Mouse (Mus musculus): ENCODE data around the gene Secisbp2. TPM values are rescaled to one million over a fixed set of nuclear protein-coding genes. Genes with fewer than 3 reads are reported as not detected.
A peak's percentile ranks its signal among the peaks of the same experiment; 100 is the strongest.

Secisbp2 gene
- total and polyA plus RNA-seq, 3 experiments = 23.2 to 28.8 (median 24.4) TPM

GRCm38 (mm10) chr13:51644829-51645789, 6.4 kb upstream of the Secisbp2 start, which contains the start of gene Cks2 (continued):
- TF ChIP-seq TCF12 (IDR thresholded peaks at IDR 0.05; ENCODE audit: low read depth, low read length) (peak; percentile 79), POLR2AphosphoS2 (IDR thresholded peaks at IDR 0.05; ENCODE audit: low read depth, low read length) (peak; percentile 91), MEF2A (IDR thresholded peaks at IDR 0.05; ENCODE audit: borderline replicate concordance, low read depth, low read length) (peak; percentile 54), MAZ (IDR thresholded peaks at IDR 0.05; ENCODE audit: low read depth, low read length) (peak; percentile 60), MYC (IDR thresholded peaks at IDR 0.05; ENCODE audit: low read depth, low read length) (peak; percentile 68; the same call in 1 of the 2 replicates), KAT2A (IDR thresholded peaks at IDR 0.05; ENCODE audit: insufficient replicate concordance, low read length) (0 out of 2 replicates have a peak, but pooled peaks have one; percentile 4), IRF4 (IDR thresholded peaks at IDR 0.05; ENCODE audit: low read depth, low read length) (peak; percentile 72; the same call in 1 of the 2 replicates), RAD21 (IDR thresholded peaks at IDR 0.05; ENCODE audit: low read depth, low read length) (no peak), NRF1 (IDR thresholded peaks at IDR 0.05; ENCODE audit: low read depth, low read length) (peak; percentile 99), ETS1 (conservative IDR thresholded peaks at IDR 0.05; ENCODE audit: low read depth, low read length) (peak; percentile 94)

GRCm38 (mm10) chr13:51645872-51646271, 5.6 kb upstream of the Secisbp2 start:
- H3K79me2 ChIP-seq (replicated peaks; ENCODE audit: control insufficient read depth, extremely low read depth, insufficient read depth, poor library complexity, severe bottlenecking) = peaks cover 40% of the 10 kb centered on the region
- H3K9me3 ChIP-seq (replicated peaks; ENCODE audit: low read length) = no peaks in the 10 kb centered on the region
- peaks cover 0 to 11% of the 10 kb centered on the region in 2 experiments; a peak in 2 of 4 replicates for H3K4me1 ChIP-seq (ENCODE audit: control insufficient read depth in 1 of 2, insufficient read depth in 2 of 2)
- peak overlapping the region; percentile 75 to 93 (median 77) for H3K4me3 ChIP-seq (replicated peaks in 1 of 3; ENCODE audit: low read depth in 2 of 3, low read length in 2 of 3, poor library complexity in 1 of 3)
- peak overlapping the region; percentile 98 for H3K27ac ChIP-seq (ENCODE audit: insufficient read depth, low read depth)
- 0 out of 2 replicates have a peak, but pooled peaks have one; percentile 7 for TF ChIP-seq MXI1 (IDR thresholded peaks at IDR 0.05; ENCODE audit: low read depth, low read length)
- no peak for TF ChIP-seq NRF1 (IDR thresholded peaks at IDR 0.05; ENCODE audit: low read depth, low read length)
- TF ChIP-seq CHD2 (IDR thresholded peaks at IDR 0.05; ENCODE audit: low read length) = peak; percentile 9; the same call in 1 of the 2 replicates
- no peak for TF ChIP-seq RCOR1 (conservative IDR thresholded peaks at IDR 0.05; ENCODE audit: low read depth, low read length)
- H3K4me2 ChIP-seq (ENCODE audit: insufficient read depth, low read depth, poor library complexity, severe bottlenecking) = no peak overlapping the region; the same call in 1 of the 2 replicates
- no peaks in the 10 kb centered on the region for H3K27me3 ChIP-seq (replicated peaks)
- dilution Hi-C loops (cut with MboI; ENCODE audit: extremely low pct_ligation_motif_present, extremely low pct_unique_long_range_greater_than_20kb, low sequenced_read_pairs) (no loop called here), in situ Hi-C loops (cut with MboI; ENCODE audit: low pct_ligation_motif_present, low pct_unique_long_range_greater_than_20kb, low sequenced_read_pairs) (no loop called here)
- peak overlapping the region; percentile 89 for H3K9ac ChIP-seq (ENCODE audit: insufficient read depth, low read depth)
- peak; percentile 54 for DNase-seq (ENCODE audit: extremely low read depth)
- H3K36me3 ChIP-seq (replicated peaks in 1 of 2; ENCODE audit: control insufficient read depth in 1 of 2, insufficient read depth in 1 of 2, low read length in 1 of 2) = peaks cover 0 to 8% of the 10 kb centered on the region in 2 experiments

Data from CH12.LX (cell line).